Mouse (Mus musculus) olfactory bulb, adult 2 months (tissue): ENCODE measurements at regions not wholly inside any gene's neighbourhood (a gene's known extent, or its start where the extent isn't known, plus 50 kb on each side); places are given as distances from the start of the nearest gene placed in this dataset.

Source experiments
- H3K27ac ChIP-seq: fragments of 200-500 bp; 2 replicates; pipeline ENCODE4 v1.5.1; 2012; ENCODE audit warnings: low read depth, low read length; ENCODE audit not compliant: insufficient read depth
- H3K4me1 ChIP-seq: fragments of 200-500 bp; 2 replicates; pipeline ENCODE4 v1.6.1; 2012; ENCODE audit warnings: low read length; ENCODE audit not compliant: control insufficient read depth, insufficient read depth
- H3K4me3 ChIP-seq: fragments of 200-500 bp; 2 replicates; pipeline ENCODE4 v1.5.1; 2012; ENCODE audit warnings: mild to moderate bottlenecking, low read depth, low read length, moderate library complexity; ENCODE audit not compliant: insufficient read depth
- CTCF ChIP-seq: fragments of 200-500 bp; IDR thresholded peaks from 2 replicates; pipeline ENCODE4 v1.5.1; 2012; ENCODE audit warnings: low read depth, mild to moderate bottlenecking, low read length, moderate library complexity; ENCODE audit not compliant: insufficient read depth
- POLR2A ChIP-seq: fragments of 200-500 bp; IDR thresholded peaks from 2 replicates; pipeline ENCODE4 v1.6.1; 2012; ENCODE audit warnings: mild to moderate bottlenecking, low read depth, low read length, moderate library complexity; ENCODE audit not compliant: insufficient read depth
- WGBS: fragments of 180-500 bp; shearing (Covaris S2); methylation state at CpG from one replicate; pipeline ENCODE4 v1.1.7; 2018; 5-methylcytosine and 5-hydroxymethylcytosine counted together

- Histone ChIP-seq H3K27ac (no peak overlapping the region), H3K4me1 (no peaks in the 10 kb centered on the region), H3K4me3 (no peak overlapping the region)
- WGBS: 44% methylated on average over 4 of the region's 4 CpGs
- no peak for TF ChIP-seq CTCF
- TF ChIP-seq POLR2A: no peak
These were observed 170.2 kb downstream of the Phlda1 start for GRCm38 (mm10) chr10:111676255-111676654.

GRCm38 (mm10) chr10:111680919-111681318, 174.8 kb downstream of the Phlda1 start:
- TF ChIP-seq CTCF: no peak
- TF ChIP-seq POLR2A: no peak
- Histone ChIP-seq H3K4me3 (no peak overlapping the region), H3K4me1 (no peaks in the 10 kb centered on the region), H3K27ac (no peak overlapping the region)
- WGBS: 98% methylated on average over 4 of the region's 4 CpGs

GRCm38 (mm10) chr10:111684409-111685346, 178.6 kb downstream of the Phlda1 start:
- TF ChIP-seq CTCF (no peak), POLR2A (no peak)
- 90% methylated on average over 10 of the region's 10 CpGs for WGBS
- Histone ChIP-seq H3K4me3 (no peak overlapping the region), H3K27ac (no peak overlapping the region), H3K4me1 (no peaks in the 10 kb centered on the region; the same call in 1 of the 2 replicates)

GRCm38 (mm10) chr10:111686585-111686984, 180.5 kb downstream of the Phlda1 start:
- TF ChIP-seq POLR2A (no peak), CTCF (no peak)
- no peak overlapping the region for H3K4me3 ChIP-seq
- H3K27ac ChIP-seq: no peak overlapping the region
- no peaks in the 10 kb centered on the region; the same call in 1 of the 2 replicates for H3K4me1 ChIP-seq
- 49% methylated on average over 5 of the region's 5 CpGs for WGBS

GRCm38 (mm10) chr10:111689587-111689986, 183.5 kb downstream of the Phlda1 start:
- H3K4me1 ChIP-seq: no peaks in the 10 kb centered on the region; the same call in 1 of the 2 replicates
- H3K4me3 ChIP-seq: no peak overlapping the region
- 45% methylated on average over 10 of the region's 10 CpGs for WGBS
- TF ChIP-seq CTCF (no peak), POLR2A (no peak)
- no peak overlapping the region for H3K27ac ChIP-seq

- Histone ChIP-seq H3K4me3 (no peak overlapping the region), H3K27ac (peak overlapping the region; percentile 70), H3K4me1 (peaks cover 3% of the 10 kb centered on the region)
- TF ChIP-seq POLR2A (no peak), CTCF (no peak)
These were observed 187.7 kb downstream of the Phlda1 start for GRCm38 (mm10) chr10:111693762-111694161.

GRCm38 (mm10) chr10:111694227-111695200, 188.4 kb downstream of the Phlda1 start:
- Histone ChIP-seq H3K4me3 (no peak overlapping the region), H3K4me1 (peaks cover 3% of the 10 kb centered on the region), H3K27ac (peak overlapping the region; percentile 92)
- WGBS: 42% methylated on average over 6 of the region's 6 CpGs
- TF ChIP-seq CTCF: no peak
- TF ChIP-seq POLR2A: no peak

- H3K4me3 ChIP-seq: no peak overlapping the region
- no peak overlapping the region for H3K27ac ChIP-seq
- TF ChIP-seq POLR2A (no peak), CTCF (no peak)
- WGBS: 80% methylated on average over 4 of the region's 4 CpGs
- H3K4me1 ChIP-seq: peaks cover 7% of the 10 kb centered on the region
These were observed 190.1 kb downstream of the Phlda1 start for GRCm38 (mm10) chr10:111695918-111696760.
